Mouse (Mus musculus) thymus, adult 2 months (tissue): Measurements from ENCODE around the gene Gm10668.
"Not testable (repeated sequence)": the region's sequence is repeated elsewhere in the genome, so short reads cannot be mapped to it uniquely, and the experiment has no call there.

ENCODE experiments used
- CTCF ChIP-seq: fragments of 200-500 bp; IDR thresholded peaks from 2 replicates; pipeline ENCODE4 v1.5.1; 2012; ENCODE audit warnings: mild to moderate bottlenecking, control low read depth, low read length, moderate library complexity, borderline replicate concordance; ENCODE audit not compliant: control insufficient read depth, poor library complexity, insufficient read depth; ENCODE audit errors: extremely low read depth
- POLR2A ChIP-seq: fragments of 200-500 bp; IDR thresholded peaks from 2 replicates; pipeline ENCODE4 v1.6.1; 2012; ENCODE audit warnings: mild to moderate bottlenecking, low read length, control low read depth, moderate library complexity; ENCODE audit not compliant: control insufficient read depth, poor library complexity, insufficient read depth; ENCODE audit errors: extremely low read depth

DNA sequence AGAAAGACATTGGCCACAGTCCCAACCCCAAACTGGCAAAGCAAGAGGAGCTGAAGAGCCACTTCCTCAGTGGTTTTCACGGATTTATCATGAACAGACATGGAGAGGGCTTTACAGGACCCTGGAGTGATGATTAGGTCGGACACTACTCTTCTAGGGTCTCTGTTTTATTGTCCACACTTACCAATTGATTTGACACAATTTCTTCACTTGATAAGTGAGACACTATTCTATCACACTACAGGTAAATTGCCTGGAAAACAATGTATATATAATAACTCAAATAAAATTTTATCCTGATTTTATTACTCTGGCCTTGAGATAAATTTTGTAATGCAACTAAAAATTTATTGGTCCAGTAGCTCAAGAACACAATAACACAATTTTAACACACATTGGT is 27.3 kb downstream of the Gm10668 start, which contains the start of gene Vmn1r111:
- not testable (repeated sequence) for TF ChIP-seq POLR2A, CTCF
